Mouse (Mus musculus): ENCODE results near the gene Ppm1n. TPM values are rescaled to one million over a fixed set of nuclear protein-coding genes. Genes with fewer than 3 reads are reported as not detected.
"Not testable (repeated sequence)": the region's sequence is repeated elsewhere in the genome, so short reads cannot be mapped to it uniquely, and the experiment has no call there.

Gene Ppm1n
- total RNA-seq, 2 experiments from 2014 or later: 0.79 TPM; not detected in 1

- DNase-seq (ENCODE audit: low spot score in 2 of 2): peak in 1 of 2 experiments; percentile 60
Measured at GRCm38 (mm10) chr7:19282791-19283405, 3.0 kb upstream of the Ppm1n start.

GRCm38 (mm10) chr7:19282385-19282784 is 2.5 kb upstream of the Ppm1n start, which contains the start of gene Rtn2:
Rtn2 (plus strand) TSS chr7:19282624.
- peak; percentile 72 to 90 for DNase-seq (ENCODE audit: low spot score in 2 of 2)

- DNase-seq (ENCODE audit: low spot score in 2 of 2): not testable (repeated sequence)
Measured at GRCm38 (mm10) chr7:19281680-19282304, 1.9 kb upstream of the Ppm1n start.

- DNase-seq (ENCODE audit: low spot score in 2 of 2): no peak
Measured at GRCm38 (mm10) chr7:19279052-19279451, 812 bp downstream of the Ppm1n start.

- DNase-seq (ENCODE audit: low spot score in 2 of 2): no peak
Measured at GRCm38 (mm10) chr7:19276253-19276652, 3.6 kb downstream of the Ppm1n start.

GRCm38 (mm10) chr7:19272173-19272764 is 7.6 kb downstream of the Ppm1n start:
- no peak for DNase-seq (ENCODE audit: low spot score in 2 of 2)

- peak; percentile 76 to 85 for DNase-seq (ENCODE audit: low spot score in 2 of 2)
Measured at GRCm38 (mm10) chr7:19271238-19272172, 8.4 kb downstream of the Ppm1n start, which contains the start of gene Vasp. Vasp (minus strand) TSS chr7:19271817.

- no peak for DNase-seq (ENCODE audit: low spot score in 2 of 2)
Measured at GRCm38 (mm10) chr7:19270509-19271237, 9.2 kb downstream of the Ppm1n start.

GRCm38 (mm10) chr7:19269721-19270441 is 10.0 kb downstream of the Ppm1n start:
- no peak for DNase-seq (ENCODE audit: low spot score in 2 of 2)

GRCm38 (mm10) chr7:19268993-19269681 is 10.7 kb downstream of the Ppm1n start:
- DNase-seq (ENCODE audit: low spot score in 2 of 2): no peak

GRCm38 (mm10) chr7:19267051-19267450 is 12.8 kb downstream of the Ppm1n start:
- no peak for DNase-seq (ENCODE audit: low spot score in 2 of 2)

GRCm38 (mm10) chr7:19265928-19266822 is 13.7 kb downstream of the Ppm1n start:
- DNase-seq (ENCODE audit: low spot score in 2 of 2): no peak

GRCm38 (mm10) chr7:19265147-19265546 is 14.7 kb downstream of the Ppm1n start:
- DNase-seq (ENCODE audit: low spot score in 2 of 2): no peak

GRCm38 (mm10) chr7:19258336-19258735 is 21.5 kb downstream of the Ppm1n start:
- no peak for DNase-seq (ENCODE audit: low spot score in 2 of 2)

GRCm38 (mm10) chr7:19257390-19258022 is 22.4 kb downstream of the Ppm1n start:
- DNase-seq (ENCODE audit: low spot score in 2 of 2): peak in 1 of 2 experiments; percentile 67

GRCm38 (mm10) chr7:19256567-19256966 is 23.3 kb downstream of the Ppm1n start:
- DNase-seq (ENCODE audit: low spot score in 2 of 2): no peak

GRCm38 (mm10) chr7:19255395-19255794 is 24.5 kb downstream of the Ppm1n start:
- DNase-seq (ENCODE audit: low spot score in 2 of 2): no peak

- no peak for DNase-seq (ENCODE audit: low spot score in 2 of 2)
Measured at GRCm38 (mm10) chr7:19253437-19253836, 26.4 kb downstream of the Ppm1n start.
